Mouse (Mus musculus) ES-Bruce4 (cell line): ENCODE measurements around the gene Adprhl1. TPM values are rescaled to one million over a fixed set of nuclear protein-coding genes. Genes with fewer than 3 reads are reported as not detected.

Experiments used
- H3K27ac ChIP-seq: 2 replicates; pipeline ENCODE4 v1.5.1; 2012; ENCODE audit warnings: low read length, inconsistent platforms; ENCODE audit not compliant: insufficient read depth
- H3K27me3 ChIP-seq: 2 replicates; pipeline ENCODE4 v1.6.1; 2012; ENCODE audit warnings: mild to moderate bottlenecking, low read length, inconsistent platforms; ENCODE audit not compliant: control insufficient read depth, poor library complexity, insufficient read depth, severe bottlenecking
- H3K36me3 ChIP-seq: 2 replicates; pipeline ENCODE4 v1.6.1; 2012; ENCODE audit warnings: inconsistent platforms, mild to moderate bottlenecking, low read length, moderate library complexity; ENCODE audit not compliant: control insufficient read depth, poor library complexity, insufficient read depth, severe bottlenecking
- H3K4me1 ChIP-seq: one replicate; pipeline ENCODE4 v1.8.1; 2011; ENCODE audit warnings: low read length; ENCODE audit not compliant: control insufficient read depth, insufficient read depth
- H3K4me3 ChIP-seq: 2 replicates; pipeline ENCODE4 v1.5.1; 2011; ENCODE audit warnings: low read depth, mild to moderate bottlenecking, low read length
- H3K9ac ChIP-seq: 2 replicates; pipeline ENCODE4 v1.6.1; 2012; ENCODE audit warnings: low read depth, mild to moderate bottlenecking, inconsistent platforms; ENCODE audit not compliant: poor library complexity, severe bottlenecking
- H3K9me3 ChIP-seq: replicated peaks from 2 replicates; pipeline ENCODE4 v1.6.1; 2012; ENCODE audit warnings: mild to moderate bottlenecking, low read length, inconsistent platforms; ENCODE audit not compliant: control insufficient read depth, poor library complexity, insufficient read depth, severe bottlenecking
- CTCF ChIP-seq: IDR thresholded peaks from one replicate; pipeline ENCODE4 v1.8.1; 2011; ENCODE audit warnings: low read depth, low read length
- EP300 ChIP-seq: IDR thresholded peaks from 2 replicates; pipeline ENCODE4 v1.6.1; 2011; ENCODE audit warnings: low read depth, low read length; ENCODE audit not compliant: insufficient read depth
- POLR2A ChIP-seq: IDR thresholded peaks from one replicate; pipeline ENCODE4 v1.8.1; 2011; ENCODE audit warnings: low read length; ENCODE audit not compliant: insufficient read depth
- polyA plus RNA-seq: library from polyadenylated mRNA; stranded (reverse); fragments of >200 nt; gene quantifications from 2 replicates; pipeline ENCODE4 v1.2.4, GENCODE M21; 2011; ENCODE audit warnings: low read depth; ENCODE audit not compliant: missing spikeins, insufficient read depth, insufficient read length

The Adprhl1 gene
- polyA plus RNA-seq, 1 experiment: not detected

DNA sequence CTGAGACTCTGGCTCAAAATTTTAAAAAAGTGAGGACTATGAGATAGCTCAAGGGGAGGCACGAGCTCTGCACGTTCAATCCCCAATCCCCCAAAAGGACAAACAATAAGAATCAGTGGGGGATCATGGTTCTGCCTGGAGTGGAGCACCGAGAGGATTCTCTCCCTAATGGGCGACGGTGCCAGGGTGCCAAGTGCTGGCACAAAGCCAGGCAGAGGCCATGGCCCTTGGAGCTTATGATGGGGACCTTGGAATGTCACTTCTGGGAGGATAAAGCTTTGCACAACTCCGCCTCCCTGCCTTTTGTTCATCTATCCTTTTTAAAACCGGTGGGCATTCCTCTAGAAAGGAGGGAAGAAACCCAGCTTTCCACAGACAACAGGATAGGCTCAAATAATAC, 66.3 kb downstream of the Adprhl1 start:
- H3K4me1 ChIP-seq: peaks cover 5% of the 10 kb centered on the region
- H3K27me3 ChIP-seq: no peaks in the 10 kb centered on the region
- H3K27ac ChIP-seq: no peak overlapping the region
- no peak overlapping the region for H3K4me3 ChIP-seq
- no peak overlapping the region for H3K9ac ChIP-seq
- no peak for TF ChIP-seq CTCF
- peaks cover 53% of the 10 kb centered on the region for H3K36me3 ChIP-seq
- no peaks in the 10 kb centered on the region for H3K9me3 ChIP-seq

GRCm38 (mm10) chr8:13187229-13187628, 66.7 kb downstream of the Adprhl1 start:
- no peaks in the 10 kb centered on the region for H3K9me3 ChIP-seq
- no peak overlapping the region for H3K27ac ChIP-seq
- no peaks in the 10 kb centered on the region for H3K27me3 ChIP-seq
- TF ChIP-seq CTCF (no peak), POLR2A (no peak), EP300 (no peak)
- H3K4me1 ChIP-seq: peaks cover 3% of the 10 kb centered on the region
- no peak overlapping the region for H3K9ac ChIP-seq
- no peak overlapping the region for H3K4me3 ChIP-seq
- H3K36me3 ChIP-seq: peaks cover 51% of the 10 kb centered on the region

- Histone ChIP-seq H3K4me1 (peaks cover 3% of the 10 kb centered on the region), H3K27ac (no peak overlapping the region), H3K9ac (no peak overlapping the region), H3K4me3 (no peak overlapping the region), H3K9me3 (no peaks in the 10 kb centered on the region), H3K36me3 (peaks cover 47% of the 10 kb centered on the region), H3K27me3 (no peaks in the 10 kb centered on the region)
- TF ChIP-seq EP300 (no peak), CTCF (no peak), POLR2A (no peak)
Observed at GRCm38 (mm10) chr8:13186819-13187218, 67.1 kb downstream of the Adprhl1 start.

GRCm38 (mm10) chr8:13181691-13181976, 72.3 kb downstream of the Adprhl1 start:
- Histone ChIP-seq H3K4me3 (no peak overlapping the region), H3K9ac (no peak overlapping the region), H3K9me3 (no peaks in the 10 kb centered on the region), H3K27ac (no peak overlapping the region), H3K27me3 (no peaks in the 10 kb centered on the region), H3K4me1 (no peaks in the 10 kb centered on the region), H3K36me3 (peaks cover 45% of the 10 kb centered on the region)
- TF ChIP-seq EP300 (no peak), CTCF (no peak), POLR2A (no peak)

DNA sequence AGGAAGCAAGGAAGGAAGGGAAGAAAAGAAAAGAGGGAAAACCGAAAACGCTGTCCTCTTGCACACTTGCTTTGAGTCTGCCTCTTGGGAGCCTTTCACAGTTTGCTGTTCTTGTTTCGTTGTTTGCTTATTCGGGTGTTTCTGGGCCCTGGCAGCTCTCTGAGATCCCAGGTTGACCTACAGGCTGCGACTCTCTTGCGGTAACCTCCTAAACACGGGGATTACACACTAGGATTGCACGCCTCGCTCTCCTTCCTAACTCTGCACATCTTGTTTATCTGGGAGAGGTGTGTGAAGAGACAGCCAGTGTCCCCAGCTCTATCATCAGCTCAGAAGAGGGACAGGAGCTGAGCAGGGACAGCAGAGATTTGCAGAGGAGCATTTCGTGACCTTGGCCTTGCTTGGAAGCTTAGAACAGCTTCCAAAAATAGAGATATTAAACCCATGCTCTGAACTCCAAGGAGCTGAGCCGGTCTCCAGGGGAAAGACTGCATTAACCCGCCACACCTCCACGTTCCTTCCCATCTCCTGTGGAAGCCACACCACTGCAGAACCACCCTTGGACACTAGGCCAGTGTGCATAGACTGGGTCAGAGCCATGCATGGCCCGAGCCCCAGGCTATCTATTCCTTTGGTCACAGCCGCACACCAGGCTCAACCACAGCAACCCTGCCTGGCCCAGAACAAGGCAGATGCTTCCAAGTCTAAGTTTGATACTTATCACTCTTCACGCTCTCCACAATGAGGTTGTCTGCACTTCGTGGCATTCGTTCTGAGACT, 72.9 kb downstream of the Adprhl1 start:
- H3K4me3 ChIP-seq: no peak overlapping the region
- no peaks in the 10 kb centered on the region for H3K27me3 ChIP-seq
- TF ChIP-seq POLR2A: no peak
- no peak for TF ChIP-seq EP300
- no peak for TF ChIP-seq CTCF
- no peaks in the 10 kb centered on the region for H3K4me1 ChIP-seq
- H3K9ac ChIP-seq: no peak overlapping the region
- H3K27ac ChIP-seq: no peak overlapping the region
- peaks cover 47% of the 10 kb centered on the region for H3K36me3 ChIP-seq
- H3K9me3 ChIP-seq: no peaks in the 10 kb centered on the region

DNA sequence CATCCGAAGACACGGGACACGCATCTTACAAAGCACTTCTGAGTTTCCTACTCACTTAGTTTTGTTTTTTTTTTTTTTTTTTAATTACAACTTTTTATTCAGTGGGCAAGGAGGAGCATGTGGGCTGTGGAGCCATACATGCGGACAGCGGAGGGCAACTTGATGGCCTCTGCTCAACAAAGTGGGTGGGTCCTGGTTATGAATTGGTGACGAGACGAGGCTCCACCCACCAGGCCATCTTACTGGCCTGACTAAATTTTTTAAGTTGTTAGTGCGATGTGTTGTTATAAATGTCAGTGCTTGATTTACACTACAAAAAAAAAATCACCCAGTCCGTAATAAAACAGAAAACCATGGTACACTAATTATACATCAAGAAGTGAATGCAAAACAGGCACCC, 73.6 kb downstream of the Adprhl1 start:
- Histone ChIP-seq H3K36me3 (peaks cover 50% of the 10 kb centered on the region), H3K9me3 (no peaks in the 10 kb centered on the region), H3K27me3 (no peaks in the 10 kb centered on the region), H3K4me3 (no peak overlapping the region), H3K4me1 (no peaks in the 10 kb centered on the region), H3K9ac (no peak overlapping the region), H3K27ac (no peak overlapping the region)
- no peak for TF ChIP-seq EP300
- no peak for TF ChIP-seq CTCF
- TF ChIP-seq POLR2A: no peak
